Mouse (Mus musculus) T-cell, adult 2 months (primary cell): ENCODE measurements at regions not wholly inside any gene's neighbourhood (a gene's known extent, or its start where the extent isn't known, plus 50 kb on each side); places are given as distances from the start of the nearest gene placed in this dataset.

Experiments used
- DNase-seq: peaks from one replicate; pipeline ENCODE4 v3.0.0; 2022; ENCODE audit warnings: low spot score

GRCm38 (mm10) chr8:35188531-35188930 lies 577.1 kb upstream of the Gm19410 start:
- DNase-seq = no peak

- DNase-seq = no peak
These were observed 575.9 kb upstream of the Gm19410 start for GRCm38 (mm10) chr8:35189695-35190094.

- no peak for DNase-seq
These were observed 573.1 kb upstream of the Gm19410 start for GRCm38 (mm10) chr8:35192515-35192914.

- no peak for DNase-seq
These were observed 571.8 kb upstream of the Gm19410 start for GRCm38 (mm10) chr8:35193771-35194170.

GRCm38 (mm10) chr8:35196189-35196588 lies 569.4 kb upstream of the Gm19410 start:
- DNase-seq = no peak

- no peak for DNase-seq
These were observed 566.8 kb upstream of the Gm19410 start for GRCm38 (mm10) chr8:35198766-35199165.

- DNase-seq = no peak
These were observed 564.2 kb upstream of the Gm19410 start for GRCm38 (mm10) chr8:35201416-35201815.

- no peak for DNase-seq
These were observed 560.6 kb upstream of the Gm19410 start for GRCm38 (mm10) chr8:35204971-35205370.

GRCm38 (mm10) chr8:35205536-35205935 lies 560.1 kb upstream of the Gm19410 start:
- DNase-seq = no peak

GRCm38 (mm10) chr8:35206271-35206670 lies 559.3 kb upstream of the Gm19410 start:
- DNase-seq = no peak

GRCm38 (mm10) chr8:35208357-35208756 lies 557.2 kb upstream of the Gm19410 start:
- peak; percentile 24 for DNase-seq

- no peak for DNase-seq
These were observed 553.8 kb upstream of the Gm19410 start for GRCm38 (mm10) chr8:35211506-35212452.

GRCm38 (mm10) chr8:35213515-35213914 lies 552.1 kb upstream of the Gm19410 start:
- no peak for DNase-seq

GRCm38 (mm10) chr8:35217604-35218003 lies 548.0 kb upstream of the Gm19410 start:
- DNase-seq = no peak

- DNase-seq = no peak
These were observed 547.3 kb upstream of the Gm19410 start for GRCm38 (mm10) chr8:35218327-35218726.

GRCm38 (mm10) chr8:35224053-35224924 lies 541.3 kb upstream of the Gm19410 start:
- DNase-seq = no peak

GRCm38 (mm10) chr8:35224925-35225244 lies 540.7 kb upstream of the Gm19410 start:
- DNase-seq = no peak

- no peak for DNase-seq
These were observed 538.5 kb upstream of the Gm19410 start for GRCm38 (mm10) chr8:35227079-35227478.

GRCm38 (mm10) chr8:35228449-35228848 lies 537.1 kb upstream of the Gm19410 start:
- peak; percentile 10 for DNase-seq

GRCm38 (mm10) chr8:35233520-35234186 lies 531.9 kb upstream of the Gm19410 start:
- no peak for DNase-seq

GRCm38 (mm10) chr8:35234436-35234835 lies 531.2 kb upstream of the Gm19410 start:
- DNase-seq = no peak

GRCm38 (mm10) chr8:35235815-35236509 lies 529.6 kb upstream of the Gm19410 start:
- no peak for DNase-seq
